Mouse (Mus musculus) spleen, adult 12 weeks (tissue): ENCODE data around the gene Pex12.
"Not testable (repeated sequence)": the region's sequence is repeated elsewhere in the genome, so short reads cannot be mapped to it uniquely, and the experiment has no call there.

ENCODE experiments used
- DNase-seq: peaks from one replicate; pipeline ENCODE4 v3.0.0; 2022; ENCODE audit warnings: low spot score

The Pex12 gene

DNA sequence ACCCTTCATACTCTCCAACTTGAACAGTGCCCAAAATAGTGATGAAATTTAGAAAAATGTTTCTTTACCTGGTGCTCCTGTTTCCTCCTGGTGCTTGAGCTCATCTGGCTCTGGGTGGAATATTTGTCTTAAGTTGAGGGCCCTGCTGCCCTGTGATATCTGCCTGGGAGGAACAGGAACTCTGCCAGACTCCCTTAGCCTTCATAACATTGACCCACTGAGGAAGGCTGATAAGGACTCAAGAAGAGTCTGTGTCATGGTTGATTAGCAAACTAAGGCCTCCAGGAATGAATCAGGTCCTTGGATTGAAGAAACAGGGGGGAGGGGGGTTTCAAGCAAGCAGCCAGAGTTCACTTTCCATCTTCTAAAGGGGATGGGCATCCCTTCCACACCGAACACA is 15.8 kb downstream of the Pex12 start, which contains the start of gene Slfn14:
Gene Slfn14 (minus strand): TSS at position 161 of the 400 bp plus-strand sequence.
- peak; percentile 58 for DNase-seq

DNA sequence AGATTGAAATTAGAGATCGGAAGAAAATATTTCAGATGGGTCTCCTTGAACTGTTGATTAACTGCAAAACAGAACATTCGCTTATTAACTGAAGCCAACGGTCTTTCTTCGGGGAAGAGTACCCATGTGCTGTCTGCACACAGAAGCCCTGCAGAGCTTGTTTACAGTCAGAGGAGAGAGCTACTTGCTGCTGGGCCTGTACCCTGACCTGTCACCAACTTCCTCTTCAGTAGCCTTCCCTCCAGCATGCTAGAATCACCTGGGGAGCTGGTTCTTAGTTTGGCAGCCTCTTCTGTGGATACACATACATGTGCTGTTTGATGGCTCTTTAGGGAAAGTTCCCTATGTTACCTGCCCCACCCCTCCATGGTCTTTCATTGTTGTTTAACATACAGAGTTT is 16.8 kb downstream of the Pex12 start:
- DNase-seq, result no peak

DNA sequence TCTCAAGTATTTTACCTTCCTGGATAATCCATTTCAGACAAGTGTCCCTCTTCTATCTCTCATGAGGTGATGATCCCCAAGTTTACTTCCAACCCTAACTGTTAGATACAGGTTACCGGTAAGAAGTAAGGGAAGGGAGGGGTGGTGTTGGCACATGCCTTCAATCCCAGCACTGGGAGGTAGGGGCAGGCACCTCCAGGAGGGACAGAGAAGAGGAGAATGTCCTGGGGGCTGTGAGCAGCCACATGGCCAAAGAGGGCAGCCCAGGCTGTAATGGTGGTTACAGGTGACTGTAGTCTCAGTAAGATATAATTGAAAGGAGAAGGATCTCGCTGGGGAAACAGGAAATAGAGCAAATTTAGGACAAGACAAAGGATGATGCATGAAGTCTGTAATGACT is 20.3 kb downstream of the Pex12 start:
- no peak for DNase-seq

DNA sequence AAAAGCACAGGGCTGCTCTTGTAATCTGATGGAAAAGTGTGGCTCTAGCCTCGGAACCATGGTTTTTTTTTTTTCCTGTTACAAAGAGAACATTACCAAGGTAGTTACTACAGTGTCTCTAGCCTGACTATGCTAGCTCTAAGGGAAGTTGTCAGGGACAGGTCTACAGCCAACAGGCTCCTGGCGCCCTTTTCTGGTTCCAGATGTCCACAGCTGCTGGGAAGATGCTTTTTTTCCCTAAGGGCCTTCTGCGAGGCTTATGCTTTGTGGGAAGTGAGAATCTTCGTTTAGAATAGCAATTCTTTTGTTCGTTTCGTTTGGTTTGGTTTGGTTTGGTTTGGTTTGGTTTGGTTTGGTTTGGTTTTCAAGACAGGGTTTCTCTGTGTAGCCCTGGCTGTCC is 22.7 kb downstream of the Pex12 start:
- no peak for DNase-seq

DNA sequence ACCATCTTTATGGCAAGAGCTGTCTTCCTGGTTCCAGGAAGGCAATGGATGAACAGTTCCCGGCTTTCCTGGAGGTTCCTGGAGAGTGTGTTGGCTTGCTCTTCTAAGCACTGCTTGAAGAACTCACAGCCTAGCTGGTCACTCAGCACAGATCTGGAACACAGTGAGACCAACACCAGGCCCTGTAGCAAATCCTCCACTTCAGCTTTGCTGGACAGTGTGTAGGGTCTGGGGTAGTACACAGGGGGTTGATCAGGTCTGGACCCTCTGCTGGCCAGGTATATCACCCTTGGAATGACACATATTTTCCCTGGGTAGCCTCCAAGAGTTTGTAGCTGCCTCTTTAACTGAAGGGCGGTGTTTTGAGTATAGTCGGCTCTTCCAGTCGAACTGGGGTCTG is 23.4 kb downstream of the Pex12 start:
- no peak for DNase-seq

DNA sequence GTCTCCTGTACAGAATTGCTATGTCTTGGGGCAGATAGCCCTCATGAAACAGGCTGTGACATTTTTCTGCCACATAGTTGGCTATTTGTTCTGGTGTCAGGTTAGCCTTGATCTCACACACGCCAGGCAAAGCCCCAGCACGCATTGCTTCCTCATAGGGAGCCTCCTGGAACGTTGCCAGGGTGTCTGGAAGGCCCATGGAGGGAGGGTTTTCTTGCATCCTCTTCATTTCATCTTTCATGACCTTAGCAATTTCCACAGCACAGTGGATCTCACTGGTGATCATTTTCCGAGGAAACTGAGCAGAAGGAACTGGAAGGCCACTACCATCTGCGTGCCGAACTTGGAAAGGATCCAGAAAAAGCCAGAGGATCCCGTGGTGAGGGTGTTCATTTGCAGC is 26.1 kb downstream of the Pex12 start:
- no peak for DNase-seq

DNA sequence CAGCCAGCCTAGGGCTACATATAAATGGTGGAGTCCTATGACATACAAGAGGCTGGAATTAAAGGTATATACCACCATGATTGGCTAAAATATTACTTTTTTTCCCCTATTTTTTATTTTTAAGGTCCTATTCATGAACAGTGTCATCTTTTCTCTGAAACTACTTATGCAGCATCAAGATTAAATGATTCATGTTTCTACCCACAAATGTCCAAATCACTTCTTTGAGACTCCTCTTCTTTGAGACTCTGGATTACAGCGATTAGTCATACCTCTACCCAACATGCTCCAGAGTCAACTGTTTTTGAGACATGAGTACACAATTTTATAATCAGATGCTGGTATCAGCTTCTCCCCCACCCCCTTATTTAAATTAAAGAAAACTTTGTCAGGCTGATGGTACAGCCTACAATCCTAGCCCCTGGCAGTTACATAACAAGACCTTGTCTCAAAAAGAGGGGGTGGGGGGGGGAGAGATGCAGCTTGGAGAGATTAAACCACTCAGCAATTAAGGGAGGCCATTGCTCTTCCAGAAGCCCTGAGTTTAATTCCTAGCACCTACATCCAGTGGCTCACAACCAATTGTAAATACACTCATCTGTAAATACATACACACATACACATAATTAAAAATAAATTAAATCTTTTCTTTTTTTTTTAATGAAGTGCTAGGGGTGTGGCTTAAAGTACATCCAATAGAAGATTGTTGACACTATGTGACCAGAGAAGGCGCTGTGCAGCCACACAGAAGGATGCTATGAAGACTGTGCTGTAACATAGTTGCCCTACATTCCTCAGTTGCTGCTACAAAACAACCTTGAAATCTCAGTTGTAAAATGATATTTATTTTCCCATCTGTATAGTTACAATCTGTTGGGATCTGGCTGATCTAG is 30.2 kb downstream of the Pex12 start:
- no peak for DNase-seq

DNA sequence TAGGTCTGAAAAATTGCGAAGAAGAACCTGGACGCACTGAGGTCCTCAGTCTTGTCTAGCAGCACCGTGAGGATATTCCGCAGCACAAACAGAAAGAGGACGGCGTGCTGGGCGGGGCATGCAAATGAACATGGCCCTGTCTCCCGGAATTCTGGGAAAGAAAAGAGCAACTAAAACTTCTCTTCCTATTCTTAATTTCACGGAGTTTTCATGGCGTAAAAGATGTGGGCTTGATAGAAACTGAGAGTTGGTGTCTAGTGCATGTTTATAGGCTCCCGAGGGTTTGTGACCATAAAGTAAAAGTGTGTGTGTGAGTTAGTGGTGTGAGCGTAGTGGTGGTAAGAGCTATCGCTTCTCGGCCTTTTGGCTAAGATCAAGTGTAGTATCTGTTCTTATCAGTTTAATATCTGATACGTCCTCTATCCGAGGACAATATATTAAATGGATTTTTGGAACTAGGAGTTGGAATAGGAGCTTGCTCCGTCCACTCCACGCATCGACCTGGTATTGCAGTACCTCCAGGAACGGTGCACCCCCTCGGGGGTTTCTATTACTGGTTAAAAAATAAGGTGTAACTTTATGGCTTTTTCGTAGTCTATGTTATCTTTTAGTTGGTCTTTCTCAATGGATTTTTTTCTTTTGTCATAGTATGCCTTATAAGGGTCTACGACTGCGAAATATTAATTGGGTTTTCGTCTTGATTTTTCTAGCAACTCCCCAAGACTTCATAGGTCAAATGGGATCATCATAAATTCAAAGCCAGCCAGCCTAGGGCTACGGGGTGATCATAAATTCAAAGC is 31.0 kb downstream of the Pex12 start:
- peak; percentile 75 for DNase-seq

DNA sequence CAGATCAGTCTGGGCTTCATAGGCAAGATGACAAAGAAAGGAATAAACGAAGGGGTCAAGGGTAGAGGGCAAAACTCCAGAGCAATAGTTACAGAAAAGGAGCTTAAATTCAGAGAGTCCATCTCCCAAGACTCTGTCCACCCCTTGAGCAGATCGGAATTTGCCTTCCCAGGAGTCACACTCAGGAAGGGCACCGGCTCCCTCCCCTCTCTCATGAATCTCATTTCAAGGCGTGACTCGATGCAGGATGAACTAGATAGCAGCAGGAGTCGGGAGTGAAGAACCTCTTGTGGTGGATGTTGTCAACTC is 31.6 kb downstream of the Pex12 start:
- DNase-seq, result no peak

DNA sequence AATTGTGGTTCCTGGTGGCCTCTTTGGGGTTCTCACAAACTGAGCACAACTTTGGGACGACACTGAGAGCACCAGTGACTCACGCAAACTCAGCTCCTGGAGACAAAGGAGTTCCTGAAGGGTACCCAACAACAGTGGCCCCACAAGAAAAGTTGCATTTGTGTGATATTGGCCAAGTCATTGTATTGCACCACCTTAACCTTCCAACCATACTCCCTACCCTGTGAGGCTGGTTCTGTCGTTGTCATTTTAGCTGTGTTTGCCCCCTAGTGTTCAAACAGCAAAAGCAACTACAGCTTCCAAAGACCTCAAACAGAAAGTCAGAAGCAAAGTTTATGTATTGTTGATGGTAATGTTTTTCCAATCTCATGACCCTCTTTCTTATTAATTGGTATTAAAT is 39.2 kb downstream of the Pex12 start:
- peak; percentile 23 for DNase-seq

DNA sequence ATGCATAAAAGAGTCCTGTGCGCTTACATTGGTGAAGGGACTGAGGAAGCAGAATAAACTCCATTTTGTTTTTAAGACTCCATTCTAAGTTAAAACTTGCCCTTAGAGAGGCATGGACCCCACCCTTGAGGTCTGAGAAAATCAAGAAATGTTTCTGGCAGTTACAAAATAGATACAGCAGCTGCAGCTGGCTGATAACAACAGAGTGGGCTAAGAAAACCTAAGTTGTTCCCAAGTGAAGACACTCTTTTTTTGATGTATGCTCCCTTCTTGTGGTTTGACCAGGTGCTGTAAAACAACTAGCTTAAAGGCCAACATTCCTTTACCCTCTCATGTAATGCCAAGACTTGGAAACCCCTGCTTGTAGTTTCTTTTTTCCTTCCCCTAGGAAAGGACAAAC is 39.7 kb downstream of the Pex12 start:
- peak; percentile 36 for DNase-seq

DNA sequence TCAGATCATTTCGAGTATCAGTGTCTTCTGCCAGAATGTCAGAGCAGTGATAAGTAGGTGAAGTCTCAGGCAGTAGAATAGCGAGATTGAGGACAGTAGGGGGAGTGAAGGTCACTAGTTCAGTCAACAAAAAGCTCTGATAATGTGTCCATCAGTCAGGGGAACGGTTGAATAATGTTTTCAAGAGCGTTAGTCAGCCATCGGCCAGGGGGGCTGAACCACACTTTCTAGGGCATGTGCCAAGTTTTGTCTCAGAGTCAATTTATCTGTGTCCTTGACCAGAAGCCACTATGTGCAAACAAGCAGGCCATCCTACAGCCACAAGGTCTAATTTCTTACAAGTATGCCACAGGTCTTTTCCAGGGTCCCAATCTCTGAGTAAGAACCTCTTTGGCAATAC is 45.2 kb downstream of the Pex12 start:
- DNase-seq, result not testable (repeated sequence)
